In the genomic region with DNA sequence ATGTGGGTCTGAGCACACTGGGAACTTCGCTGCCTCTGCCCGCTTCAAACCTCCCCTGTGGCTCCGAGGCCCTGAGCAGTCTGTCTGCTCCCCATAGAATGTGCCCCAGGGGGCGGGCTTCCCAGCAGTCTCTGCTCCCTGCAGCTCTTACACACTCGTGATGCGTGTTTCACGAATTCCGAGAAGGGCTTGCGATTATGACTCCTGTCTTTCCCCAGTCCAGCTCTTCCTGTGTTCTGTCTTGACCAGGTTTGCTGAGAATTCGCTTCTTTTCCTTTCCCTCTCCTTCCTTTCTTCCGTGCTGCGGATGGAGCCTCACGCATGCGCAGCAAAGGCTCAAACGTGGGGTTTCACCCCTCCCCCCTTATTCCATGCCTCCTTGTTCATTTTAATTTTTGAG, we compare ENCODE assay signal across 9 mouse cellular contexts. TPM values are rescaled to one million over a fixed set of nuclear protein-coding genes. Genes with fewer than 3 reads are reported as not detected.
DNase-seq lines count a peak whose midpoint lies in the region; ATAC-seq and TF ChIP-seq lines count a peak whose summit lies in the region.
"Had no signal": no experiment of that assay in that cellular context is flagged by ENCODE, and none has a peak within 500 bp of the region (broad histone marks: within the 10 kb centered on the region; RNA-seq: fewer than 3 reads in every experiment).

No protein-coding gene starts in this region.

- no peak for TF ChIP-seq EP300 in liver, postnatal 0 days (IDR thresholded peaks at IDR 0.05; ENCODE audit: low read depth)

- peaks cover 15% of the 10 kb centered on the region for H3K4me1 ChIP-seq in liver, postnatal 0 days (ENCODE audit: insufficient read depth)

- H3K9me3 ChIP-seq in liver, postnatal 0 days (ENCODE audit: low read length) = no peaks in the 10 kb centered on the region
- H3K9me3 ChIP-seq: megakaryocyte, embryonic 14.5 days had no signal

- no peak for ATAC-seq in liver, postnatal 0 days

- 57% methylated on average over 15 of the region's 15 CpGs for WGBS in liver, postnatal 0 days (ENCODE audit: insufficient replicate concordance)

- H3K9ac ChIP-seq in liver, postnatal 0 days (replicated peaks) = no peak overlapping the region

- H3K4me3 ChIP-seq in liver, postnatal 0 days (ENCODE audit: low read depth, low read length) = no peak overlapping the region
- H3K4me3 ChIP-seq: megakaryocyte, embryonic 14.5 days had no signal

- no peaks in the 10 kb centered on the region; the same call in 1 of the 2 replicates for H3K36me3 ChIP-seq in liver, postnatal 0 days (replicated peaks; ENCODE audit: insufficient read depth, low read length)

- no peaks in the 10 kb centered on the region for H3K27me3 ChIP-seq in liver, postnatal 0 days (ENCODE audit: insufficient read depth, low read length)

- peak; percentile 34 for TF ChIP-seq CTCF in liver, postnatal 0 days (IDR thresholded peaks at IDR 0.05; ENCODE audit: low read depth)

- DNase-seq in kidney, adult 11 months = peak; percentile 1
- DNase-seq in kidney, postnatal 4 days = no peak
- peak; percentile 28 for DNase-seq in adrenal gland, adult 2 months
- peak; percentile 34 for DNase-seq in brain, adult 2 months (ENCODE audit: low read depth, low spot score)
- DNase-seq in heart, postnatal 4 days = peak; percentile 20
- no peak for DNase-seq in liver, postnatal 0 days
- DNase-seq in urinary bladder, postnatal 14 days (ENCODE audit: low spot score) = no peak
- no peak for DNase-seq in T-cell, adult 2 months (ENCODE audit: low spot score)

- H3K27ac ChIP-seq in liver, postnatal 0 days (ENCODE audit: low read depth) = no peak overlapping the region

- H3K4me2 ChIP-seq in liver, postnatal 0 days (ENCODE audit: low read depth, low read length) = no peak overlapping the region

RNA-seq across cellular contexts. Expression of a gene that starts 54.1 kb away (rescaled TPM):
- total RNA-seq in adrenal gland, adult 2 months (2021) = 100 to 1,000 TPM in 1 of 2 experiments, 10 to 100 TPM in 1; 92.7 to 113 TPM
- 43.9 and 47.6 TPM in 2 replicates for polyA plus RNA-seq in adrenal gland, adult 2 months (2012; rRNA removed)
- 10 to 100 TPM; 30.3 to 33.9 TPM for total RNA-seq in heart, postnatal 4 days (2021)
- polyA plus RNA-seq in liver, postnatal 0 days (2015; fragmentation: Nextera tagmentation; extraction: Ambion mirVana) = 3.2 and 4.2 TPM in 2 replicates

RNA-seq across cellular contexts. Expression of a gene that starts 54.5 kb away (rescaled TPM):
- total RNA-seq in adrenal gland, adult 2 months (2021) = 10 to 100 TPM; 17.3 to 37.2 TPM
- 65.3 and 74.3 TPM in 2 replicates for polyA plus RNA-seq in adrenal gland, adult 2 months (2012; rRNA removed)
- total RNA-seq in heart, postnatal 4 days (2021) = 10 to 100 TPM; 36.7 to 40.9 TPM
- polyA plus RNA-seq in liver, postnatal 0 days (2015; fragmentation: Nextera tagmentation; extraction: Ambion mirVana) = 1.1 and 1.8 TPM in 2 replicates

Comparison
In these comparisons a context has a peak if more than half of its experiments do, and no peak if none do; other contexts are left out.
1. DNase-seq: peak in kidney, adult 11 months (single experiment), adrenal gland, adult 2 months (single experiment), brain, adult 2 months (single experiment) and heart, postnatal 4 days (single experiment); none in kidney, postnatal 4 days (0 of 2), liver, postnatal 0 days (single experiment), urinary bladder, postnatal 14 days (single experiment) and T-cell, adult 2 months (single experiment).